Mouse (Mus musculus) c-Kit-positive CD71-positive TER-119-negative erythroid progenitor cells, embryonic 14.5 days (primary cell): ENCODE results near the gene Cdk5r1.

Experiments
- DNase-seq: peaks from one replicate; pipeline ENCODE4 v3.0.0-alpha.2; 2013; ENCODE audit warnings: low read depth

Cdk5r1 gene

GRCm38 (mm10) chr11:80481409-80482050 lies 4.7 kb downstream of the Cdk5r1 start:
- no peak for DNase-seq

GRCm38 (mm10) chr11:80482347-80482746 lies 5.5 kb downstream of the Cdk5r1 start:
- no peak for DNase-seq

GRCm38 (mm10) chr11:80482921-80483320 lies 6.1 kb downstream of the Cdk5r1 start:
- no peak for DNase-seq

GRCm38 (mm10) chr11:80483536-80484067 lies 6.8 kb downstream of the Cdk5r1 start:
- DNase-seq = no peak

GRCm38 (mm10) chr11:80484191-80484791 lies 7.5 kb downstream of the Cdk5r1 start:
- DNase-seq = no peak

GRCm38 (mm10) chr11:80485120-80485551 lies 8.3 kb downstream of the Cdk5r1 start:
- DNase-seq = no peak

- no peak for DNase-seq
Measured at GRCm38 (mm10) chr11:80485622-80486206, 8.9 kb downstream of the Cdk5r1 start.

- no peak for DNase-seq
Measured at GRCm38 (mm10) chr11:80487904-80488587, 11.2 kb downstream of the Cdk5r1 start.

GRCm38 (mm10) chr11:80489172-80489881 lies 12.5 kb downstream of the Cdk5r1 start:
- DNase-seq = no peak

- DNase-seq = no peak
Measured at GRCm38 (mm10) chr11:80489882-80490196, 13.0 kb downstream of the Cdk5r1 start.

GRCm38 (mm10) chr11:80490831-80491230 lies 14.0 kb downstream of the Cdk5r1 start:
- no peak for DNase-seq

GRCm38 (mm10) chr11:80493186-80493585 lies 16.4 kb downstream of the Cdk5r1 start:
- DNase-seq = no peak

- DNase-seq = no peak
Measured at GRCm38 (mm10) chr11:80494852-80495251, 18.0 kb downstream of the Cdk5r1 start.

GRCm38 (mm10) chr11:80495972-80496371 lies 19.1 kb downstream of the Cdk5r1 start:
- no peak for DNase-seq

GRCm38 (mm10) chr11:80496640-80497039 lies 19.8 kb downstream of the Cdk5r1 start:
- no peak for DNase-seq

- DNase-seq = no peak
Measured at GRCm38 (mm10) chr11:80497225-80497919, 20.5 kb downstream of the Cdk5r1 start.

- DNase-seq = no peak
Measured at GRCm38 (mm10) chr11:80498328-80499070, 21.7 kb downstream of the Cdk5r1 start.

GRCm38 (mm10) chr11:80499550-80499952 lies 22.7 kb downstream of the Cdk5r1 start:
- no peak for DNase-seq

GRCm38 (mm10) chr11:80503281-80503680 lies 26.5 kb downstream of the Cdk5r1 start:
- DNase-seq = no peak

GRCm38 (mm10) chr11:80503726-80504452 lies 27.1 kb downstream of the Cdk5r1 start:
- DNase-seq = no peak
